Mouse (Mus musculus): ENCODE results near the gene Gad1.

Gene Gad1

DNA sequence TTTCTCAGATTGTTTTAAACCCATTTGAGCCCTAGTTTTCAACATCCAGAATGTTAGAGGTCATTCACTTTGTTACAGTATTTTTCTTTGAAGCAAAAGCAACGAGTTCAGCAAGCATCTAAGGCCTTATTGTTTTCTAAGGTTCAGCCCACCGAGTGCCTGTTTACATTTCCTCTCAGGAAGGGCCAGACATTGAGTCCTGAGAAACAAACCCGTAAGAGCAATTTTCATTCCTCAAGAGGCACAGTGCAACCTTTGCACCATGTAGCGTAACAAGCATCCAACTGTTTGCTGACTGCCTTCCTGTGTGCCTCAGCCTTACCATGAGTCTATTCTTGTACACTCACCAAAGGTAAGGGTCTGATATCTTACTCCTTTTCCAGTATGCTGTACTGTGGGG, at the start of gene Gad1:
Gene Gad1 (plus strand): TSS at position 301 of the 400 bp plus-strand sequence.
- no peak for DNase-seq (ENCODE audit: low spot score)

DNA sequence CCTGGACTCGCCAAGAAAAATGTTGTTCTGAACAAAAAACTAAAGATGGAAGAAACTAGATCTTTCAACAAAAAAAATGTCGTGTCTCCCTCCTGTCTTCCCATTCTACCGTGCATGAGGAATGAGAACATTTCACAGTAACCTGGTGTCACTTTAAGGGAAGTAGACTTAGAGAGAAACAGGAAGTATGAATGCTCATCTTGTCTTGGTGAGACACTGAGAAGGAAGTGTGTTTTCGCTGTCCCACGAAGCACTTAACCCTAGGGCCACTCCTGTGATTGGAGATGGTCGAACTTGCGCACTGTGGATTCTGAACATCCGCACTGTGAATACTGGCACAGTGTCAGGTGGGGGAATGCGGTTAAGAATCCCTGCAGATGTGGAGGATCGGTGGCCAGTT, 49.4 kb upstream of the Gad1 start:
- no peak for DNase-seq (ENCODE audit: low spot score)

DNA sequence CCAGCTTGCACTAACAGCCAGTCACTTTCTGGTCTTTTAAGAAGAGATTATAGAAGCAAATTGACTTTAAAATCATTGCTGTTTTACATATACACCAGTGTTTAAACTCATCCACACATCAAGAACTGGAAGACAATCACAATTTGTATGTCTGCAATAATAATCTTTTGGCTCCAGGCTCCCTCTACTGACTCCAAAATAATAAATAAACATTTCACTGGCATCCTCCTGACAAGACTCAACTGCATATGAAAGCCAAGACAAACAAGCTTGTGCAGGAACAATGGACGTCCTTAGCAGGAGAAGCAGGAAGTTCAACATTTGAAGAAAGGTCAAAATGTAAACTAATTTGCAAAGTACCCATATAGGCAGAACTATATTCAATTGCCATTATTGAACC, 47.6 kb upstream of the Gad1 start:
- DNase-seq (ENCODE audit: low spot score), result no peak

DNA sequence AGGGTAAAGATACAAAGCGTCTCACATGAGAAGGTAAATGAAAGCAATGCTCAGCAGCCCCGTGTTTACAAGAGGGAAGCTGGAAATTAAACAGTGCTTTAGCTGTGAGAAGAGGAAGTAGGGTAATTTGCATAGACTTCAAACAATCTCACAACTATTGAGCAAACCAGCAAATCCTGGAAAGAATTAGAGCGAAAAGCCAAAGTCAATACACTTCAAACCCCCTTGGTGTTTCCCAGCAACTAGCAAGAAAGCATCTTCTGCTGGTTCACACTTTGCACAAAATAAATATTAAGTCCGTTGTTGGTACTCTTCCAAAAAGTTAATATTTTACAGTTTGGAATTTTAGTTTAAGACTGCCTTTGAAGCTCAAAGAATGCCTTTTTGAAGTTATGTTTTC, 47.0 kb upstream of the Gad1 start:
- no peak for DNase-seq (ENCODE audit: low spot score)

DNA sequence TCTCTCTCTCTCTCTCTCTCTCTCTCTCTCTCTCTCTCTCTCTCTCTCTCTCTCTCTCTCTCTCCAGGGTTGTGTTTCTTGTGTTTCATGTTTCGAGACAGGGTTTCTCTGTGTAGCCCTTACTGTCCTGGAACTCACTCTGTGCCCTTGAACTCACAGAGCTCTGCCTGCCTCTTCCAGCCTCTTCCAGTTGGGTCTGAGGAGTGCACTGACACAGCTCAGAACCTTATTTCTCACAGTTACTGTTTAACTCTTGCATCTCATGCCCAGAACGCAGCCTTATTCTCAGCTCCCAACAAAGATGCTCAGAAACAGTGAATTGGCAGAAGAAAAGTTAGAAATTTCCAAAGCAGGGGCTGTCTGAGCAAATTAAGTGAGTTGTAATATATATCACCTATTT, 46.5 kb upstream of the Gad1 start:
- DNase-seq (ENCODE audit: low spot score), result no peak

DNA sequence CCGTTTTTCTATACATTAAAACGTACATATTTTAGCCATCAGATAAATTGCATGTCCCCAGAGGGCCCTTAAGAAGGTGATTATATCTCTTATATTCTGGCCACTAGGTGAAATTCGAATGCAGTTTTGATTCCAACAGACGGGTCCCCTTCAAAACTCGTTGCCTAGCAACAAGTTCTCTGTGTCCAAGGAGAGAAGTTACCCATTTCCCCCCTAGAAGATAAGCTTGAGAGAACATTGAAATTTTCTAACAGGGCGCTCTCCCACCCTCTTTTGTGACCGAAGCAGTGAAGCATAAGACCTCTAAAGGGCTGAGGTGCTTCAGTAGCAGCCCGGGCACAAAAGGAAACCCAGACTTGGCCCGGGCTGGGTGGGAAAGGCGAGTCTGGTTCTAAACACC, 44.4 kb upstream of the Gad1 start, which contains the start of gene Erich2:
Gene Erich2 (plus strand): TSS at position 324 of the 400 bp plus-strand sequence.
- DNase-seq (ENCODE audit: low spot score), result no peak

DNA sequence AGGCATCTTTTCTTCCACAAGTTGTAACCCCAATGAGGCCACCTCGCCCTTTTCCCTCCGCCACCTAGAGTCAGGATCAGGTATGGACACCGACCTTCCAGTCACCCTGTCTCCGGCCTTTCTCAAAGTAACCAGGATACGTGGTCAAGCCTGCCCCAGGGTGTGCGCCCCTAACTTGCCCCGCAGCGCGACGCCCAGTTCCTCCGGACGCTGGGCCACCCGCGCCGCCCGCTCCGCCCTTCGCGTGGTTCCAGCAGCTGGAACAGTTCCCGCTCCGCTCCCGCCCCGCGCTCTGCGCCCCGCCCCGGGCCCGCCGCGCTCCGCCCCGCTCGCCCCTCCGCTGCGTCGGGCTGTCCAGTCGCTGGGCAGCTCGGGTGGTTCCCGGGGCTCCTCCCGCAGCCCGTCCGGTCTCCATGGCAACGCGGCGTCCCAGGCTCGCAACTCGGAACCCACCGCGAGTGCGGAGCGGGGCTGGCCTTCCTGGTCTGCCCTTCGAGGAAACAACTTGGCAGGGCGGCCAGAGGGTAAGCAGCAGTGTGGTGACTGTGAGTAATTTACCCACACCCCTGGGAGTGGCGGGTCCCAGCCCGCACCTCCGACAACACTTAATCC, 43.7 kb upstream of the Gad1 start:
- DNase-seq (ENCODE audit: low spot score), result peak; percentile 87

DNA sequence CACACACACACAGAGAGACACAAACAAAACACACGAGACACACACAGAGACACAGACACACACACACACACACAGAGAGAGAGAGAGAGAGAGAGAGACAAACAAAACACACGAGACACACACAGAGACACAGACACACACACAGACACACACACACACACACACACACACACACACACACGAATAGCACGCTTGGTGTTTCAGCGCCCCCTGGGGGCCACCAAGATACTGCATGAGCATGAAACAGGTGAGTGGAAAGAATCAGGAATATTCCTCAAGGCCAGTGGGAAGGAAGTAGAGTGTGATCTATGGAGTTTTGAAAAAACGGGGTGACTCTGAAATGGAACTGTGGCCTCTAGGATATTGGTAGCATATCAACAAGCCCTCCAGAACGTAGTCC, 14.6 kb upstream of the Gad1 start:
- DNase-seq (ENCODE audit: low spot score), result peak; percentile 81

DNA sequence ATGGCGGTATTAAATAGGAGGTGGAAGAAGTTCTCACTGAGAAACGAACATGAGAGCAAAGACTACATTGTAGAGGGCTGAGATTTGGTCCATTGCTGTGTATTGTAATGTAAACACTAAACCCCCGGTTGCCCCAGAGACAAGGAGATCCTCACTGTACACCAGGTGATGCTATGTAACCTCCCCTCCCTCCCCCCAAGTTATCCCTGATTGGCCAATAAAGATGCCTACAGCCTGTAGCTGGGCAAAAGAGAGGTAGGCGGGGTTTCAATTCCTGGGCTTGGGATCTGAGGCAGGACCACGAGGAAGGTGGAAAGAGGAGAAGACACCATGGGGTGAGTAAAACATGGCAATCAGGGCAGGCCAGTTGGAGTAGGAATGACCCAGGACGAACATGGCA, 2.2 kb upstream of the Gad1 start:
- no peak for DNase-seq (ENCODE audit: low spot score)

DNA sequence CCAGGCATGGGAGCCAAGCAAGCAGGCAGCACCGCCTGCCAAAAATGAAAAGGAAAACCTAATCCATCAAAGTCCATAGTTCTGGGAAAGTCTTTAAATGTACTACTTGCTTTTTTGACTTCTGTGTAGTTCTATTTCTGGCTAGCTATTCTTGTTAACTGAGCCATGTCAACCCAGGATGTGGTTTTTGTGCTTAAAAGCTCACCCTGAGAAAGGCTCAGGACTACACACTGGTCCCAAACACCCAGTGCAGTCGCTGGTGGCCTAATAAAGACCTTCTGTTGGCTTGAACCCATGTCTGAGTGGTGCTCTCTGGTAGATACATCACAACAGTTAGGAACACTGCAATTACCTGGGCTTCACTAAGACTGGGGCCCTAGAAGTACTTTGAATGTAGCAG, 1.4 kb upstream of the Gad1 start:
- no peak for DNase-seq (ENCODE audit: low spot score)

DNA sequence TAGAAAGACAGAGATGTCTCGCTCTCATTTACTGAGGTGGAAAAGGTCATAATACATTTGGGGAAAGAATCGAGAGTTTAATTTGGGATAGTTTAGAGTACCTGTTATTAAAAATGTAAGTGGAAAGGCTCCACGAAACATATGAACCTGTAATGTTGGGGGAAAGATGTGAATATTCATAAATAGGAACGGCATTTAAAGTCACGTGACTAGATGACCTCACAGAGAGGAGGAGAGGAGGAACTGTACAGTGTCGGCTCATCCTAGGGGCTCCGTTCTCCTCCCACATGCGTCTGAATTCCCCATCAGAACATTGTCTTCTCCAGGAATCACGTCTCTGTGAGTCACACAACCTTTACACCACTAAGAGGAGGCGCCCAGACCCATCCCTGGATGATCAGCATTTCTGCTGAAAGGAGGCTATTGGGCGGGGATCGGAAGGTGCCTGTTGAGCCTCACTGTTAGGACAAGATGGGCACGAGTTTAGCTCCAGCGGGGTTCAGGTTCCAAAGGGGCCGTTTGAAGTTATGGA, 739 bp upstream of the Gad1 start:
- DNase-seq (ENCODE audit: low spot score), result no peak

DNA sequence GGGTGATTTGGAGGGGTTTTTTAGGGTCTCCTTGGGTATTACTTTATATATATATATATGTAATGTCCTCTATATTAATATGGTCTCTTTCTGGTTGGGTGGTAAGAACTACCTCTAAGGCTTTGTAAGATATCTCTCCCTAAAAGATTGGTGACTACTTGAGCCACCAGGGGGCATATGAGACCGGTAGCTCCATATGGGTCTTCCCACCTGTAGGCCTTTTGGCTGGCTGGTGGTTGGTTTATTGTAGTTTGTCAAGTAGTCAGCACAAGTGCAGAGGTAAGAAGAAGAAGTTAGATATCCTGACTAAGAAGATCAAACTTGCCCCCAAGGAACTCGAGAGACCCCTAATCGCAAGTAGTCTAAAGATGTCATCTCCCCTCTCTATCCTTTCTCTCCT, 954 bp downstream of the Gad1 start:
- DNase-seq (ENCODE audit: low spot score), result no peak

DNA sequence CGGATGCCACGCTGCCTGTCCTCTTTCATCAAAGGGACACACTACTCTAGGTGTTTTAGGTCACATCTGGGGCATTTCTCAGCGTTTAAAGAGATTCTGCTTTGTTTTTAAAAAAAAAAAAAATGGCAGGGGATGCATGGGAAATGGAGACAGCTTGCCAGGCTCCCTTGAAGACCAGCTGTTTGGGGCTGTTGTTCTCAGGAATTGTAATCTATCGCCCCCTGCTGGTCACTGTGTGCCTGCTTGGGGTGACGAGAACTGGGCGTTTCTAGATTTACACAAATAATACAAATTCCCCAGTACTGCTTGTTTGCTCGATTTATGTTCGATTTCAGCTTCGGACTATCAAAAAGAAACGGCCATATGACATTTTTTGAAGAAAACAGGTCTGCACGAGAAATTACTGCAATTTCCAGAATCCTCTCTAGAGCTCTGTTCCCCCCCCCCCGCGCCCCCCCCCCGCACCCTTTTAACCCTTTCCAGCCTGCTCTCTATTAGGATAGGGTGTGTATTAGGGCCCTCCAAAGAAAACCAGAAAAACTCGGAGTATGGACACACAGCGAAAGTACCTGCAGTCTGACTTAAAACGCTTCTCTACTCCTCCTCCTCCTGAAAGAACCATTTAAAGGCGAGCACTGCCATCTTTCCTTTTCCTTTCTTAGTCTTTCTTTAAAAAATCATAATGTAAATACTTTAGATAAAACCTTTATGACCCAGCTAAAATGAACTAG, 5.4 kb downstream of the Gad1 start:
- peak; percentile 85 for DNase-seq (ENCODE audit: low spot score)

DNA sequence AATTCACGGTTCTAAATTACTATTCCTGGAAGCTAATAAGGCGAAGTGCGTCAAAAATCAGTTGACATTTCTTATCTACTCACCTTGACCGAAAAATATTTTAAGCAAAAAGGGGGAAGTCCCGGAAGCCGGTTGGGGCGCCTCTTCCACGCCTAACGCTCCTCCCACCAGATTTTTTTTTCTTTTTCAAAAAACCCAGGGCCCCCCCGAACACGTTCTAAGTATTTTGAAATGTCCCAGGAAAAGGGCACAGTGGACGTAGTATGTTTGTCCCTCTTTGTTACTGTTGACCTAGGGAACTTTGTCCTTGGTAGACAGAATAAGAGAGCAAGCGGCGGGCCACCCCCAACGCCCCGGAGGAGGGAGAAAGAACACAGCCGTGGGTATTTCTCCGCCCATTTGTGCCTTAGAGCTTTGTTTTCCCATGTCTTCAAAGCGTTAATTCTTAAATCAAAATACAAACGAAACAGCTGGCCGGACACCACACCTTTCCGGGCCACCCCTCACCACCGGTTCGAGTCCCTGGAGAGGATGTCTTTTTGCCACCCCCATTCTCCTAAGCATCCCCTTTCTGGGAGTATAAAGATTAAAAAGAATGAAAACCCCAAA, 6.1 kb downstream of the Gad1 start:
- no peak for DNase-seq (ENCODE audit: low spot score)

DNA sequence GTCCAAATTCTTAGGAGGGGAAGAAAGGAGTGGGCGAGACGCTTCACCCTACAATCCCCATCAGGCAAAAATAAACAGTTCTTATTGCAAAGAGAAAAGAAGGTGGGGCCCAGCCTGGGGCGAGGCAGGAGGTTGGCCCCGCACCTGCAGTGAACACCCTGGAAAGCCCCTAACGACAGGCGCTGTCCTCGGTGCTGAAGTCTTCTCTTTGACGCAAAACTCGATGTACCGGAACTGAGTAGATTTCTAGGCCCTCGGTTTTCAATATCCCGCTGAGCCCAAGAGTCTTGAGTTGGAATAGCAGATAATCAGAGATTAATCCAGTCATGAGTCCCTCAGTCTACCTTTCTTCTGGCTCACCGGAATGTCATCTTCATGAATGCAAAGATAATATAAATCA, 6.6 kb downstream of the Gad1 start:
- peak; percentile 85 for DNase-seq (ENCODE audit: low spot score)

DNA sequence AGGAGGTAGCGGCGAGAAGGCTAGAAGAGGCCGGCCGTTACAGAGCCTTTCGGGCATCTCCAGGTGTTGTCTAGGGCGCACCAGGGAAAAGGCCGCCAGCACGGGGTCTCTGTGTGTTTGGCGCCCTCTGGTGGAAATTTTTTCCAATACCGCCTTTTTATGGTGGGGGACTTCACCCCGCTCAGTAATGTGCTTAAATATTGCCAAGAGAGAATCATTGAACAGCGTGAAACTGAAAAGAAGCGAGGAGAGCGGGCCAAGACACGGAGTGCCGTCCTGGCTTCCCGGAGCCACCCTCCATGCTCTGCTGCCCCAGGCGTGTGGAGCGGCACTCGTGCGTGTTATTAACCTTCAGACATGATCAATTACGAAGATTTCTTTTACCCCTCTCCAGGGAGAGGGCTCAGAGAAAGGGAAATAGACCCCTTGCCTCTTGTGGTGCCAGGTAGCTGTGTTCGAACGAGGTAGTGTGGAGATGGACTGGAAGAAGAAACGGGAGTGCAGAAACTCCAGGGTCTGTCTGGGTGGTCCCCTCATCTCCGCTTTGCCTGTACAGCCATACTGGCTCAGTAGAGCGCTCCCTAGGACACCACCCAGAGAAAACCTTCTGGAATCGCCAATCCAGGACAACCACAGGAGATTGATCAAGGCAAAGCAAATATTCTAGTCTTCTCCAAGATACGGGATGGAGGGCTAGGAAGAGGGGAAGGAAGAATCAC, 8.4 kb downstream of the Gad1 start:
- DNase-seq (ENCODE audit: low spot score), result peak; percentile 71

DNA sequence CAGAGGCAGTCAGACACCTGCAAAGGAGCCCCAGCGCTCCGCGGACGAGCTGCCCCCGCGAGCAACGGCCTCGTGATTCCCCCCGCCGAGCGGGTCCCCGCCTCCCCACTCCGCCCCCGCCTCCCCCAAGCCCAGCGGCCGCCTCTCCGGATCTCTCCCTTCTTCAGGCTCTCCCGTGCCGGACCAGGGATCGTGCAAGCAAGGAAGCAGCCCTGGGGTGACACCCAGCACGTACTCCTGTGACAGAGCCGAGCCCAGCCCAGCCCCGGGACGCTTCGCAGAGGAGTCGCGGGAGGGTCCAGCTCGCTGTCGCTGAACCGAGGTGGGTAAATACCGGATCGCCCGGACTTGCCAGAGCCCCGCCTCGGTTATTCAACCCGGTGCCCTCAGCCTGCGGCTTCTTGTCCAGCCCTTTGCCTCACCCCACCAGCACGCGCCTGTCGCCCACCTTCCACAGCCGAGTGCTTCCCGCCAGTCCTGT, 9.2 kb downstream of the Gad1 start:
- DNase-seq (ENCODE audit: low spot score), result no peak

DNA sequence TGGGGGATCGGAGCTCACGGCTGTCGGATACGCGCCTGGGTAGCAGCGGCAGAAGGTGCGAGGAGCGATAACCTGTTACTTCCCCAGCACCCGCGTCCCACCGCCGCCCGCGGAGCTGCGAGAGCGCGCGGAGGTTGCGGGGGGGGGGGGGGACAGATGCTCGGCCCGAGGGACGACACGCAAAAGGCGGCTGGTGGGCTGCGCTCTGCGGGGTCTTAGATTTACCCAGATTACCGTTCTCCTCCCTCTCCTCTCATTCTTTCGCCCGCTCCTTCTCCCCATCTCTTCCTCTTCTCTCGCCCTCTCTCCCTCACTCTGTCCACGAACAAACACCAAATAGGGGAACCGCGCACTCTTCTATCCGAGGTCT, 9.7 kb downstream of the Gad1 start:
- DNase-seq (ENCODE audit: low spot score), result no peak

DNA sequence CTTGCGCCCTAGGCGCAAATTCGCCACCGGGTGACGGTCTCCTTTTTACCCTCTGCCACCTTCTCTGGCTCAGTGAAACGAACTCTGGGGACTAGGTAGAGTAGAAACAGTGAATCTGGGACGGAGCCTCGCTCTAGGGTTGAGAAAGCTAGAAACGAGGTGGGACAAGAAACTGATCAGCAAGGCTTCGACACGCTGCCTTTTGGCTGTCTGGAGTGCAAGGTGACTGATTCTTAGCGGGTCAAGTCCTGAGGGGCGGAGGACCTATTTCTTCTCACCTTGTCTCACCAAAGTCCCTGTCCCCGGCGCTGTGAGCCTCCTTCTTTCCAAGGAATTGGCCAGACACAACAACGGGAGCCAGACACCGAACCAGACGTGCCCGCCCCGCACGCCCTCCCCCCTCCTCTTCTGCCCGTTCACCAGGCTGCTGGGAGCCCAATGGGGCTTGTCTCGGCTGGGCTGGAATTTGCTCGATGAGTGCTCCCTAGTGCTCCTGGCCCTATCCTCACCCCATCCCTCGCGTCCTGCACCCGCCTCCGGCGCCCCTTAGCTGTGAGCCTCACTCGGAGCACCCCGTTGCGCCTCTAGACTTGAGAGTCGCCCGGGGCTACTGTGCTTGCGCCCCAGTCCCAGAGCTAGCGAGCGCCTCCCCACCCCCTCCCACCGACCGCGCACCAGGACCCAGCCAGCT, 10.3 kb downstream of the Gad1 start:
- no peak for DNase-seq (ENCODE audit: low spot score)

DNA sequence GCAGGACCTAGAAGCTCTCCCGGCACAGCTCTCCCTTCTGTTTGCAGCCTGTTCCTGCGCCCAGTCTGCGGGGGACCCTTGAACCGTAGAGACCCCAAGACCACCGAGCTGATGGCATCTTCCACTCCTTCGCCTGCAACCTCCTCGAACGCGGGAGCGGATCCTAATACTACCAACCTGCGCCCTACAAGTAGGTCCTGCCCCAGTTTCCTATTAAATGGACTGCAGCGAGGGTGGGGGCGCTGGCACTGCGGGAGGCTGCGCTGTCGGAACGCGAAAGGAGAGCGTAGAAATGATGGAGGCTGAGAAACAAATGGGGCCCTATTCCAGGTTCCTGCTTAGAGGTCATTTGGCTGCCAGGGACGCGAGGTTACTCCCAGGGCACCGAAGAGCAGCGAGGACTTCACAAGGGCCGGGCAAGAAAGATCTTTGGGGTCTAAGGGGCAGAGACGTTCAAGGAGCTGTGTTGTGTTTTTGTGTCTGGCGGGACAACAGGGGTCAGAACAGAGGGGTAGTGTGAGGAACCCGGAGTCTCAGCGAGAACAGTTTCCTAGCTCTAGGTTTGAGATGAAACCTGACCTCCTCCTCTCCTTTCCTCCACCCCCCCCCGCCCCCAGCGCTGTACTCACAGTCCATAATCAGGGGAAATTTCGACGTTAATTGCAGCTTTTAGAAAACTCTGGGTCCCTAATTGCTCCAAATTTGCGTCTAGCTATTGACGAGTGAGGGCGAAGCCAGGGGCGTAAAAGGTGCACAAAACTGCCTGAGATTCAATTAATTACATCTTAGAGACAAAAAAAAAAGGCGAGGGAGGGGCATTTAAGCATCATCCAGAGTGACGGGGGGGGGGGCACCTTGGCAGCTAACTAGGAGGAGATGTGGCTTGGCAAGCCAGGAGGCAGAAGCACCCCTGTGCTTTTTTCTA, 11.1 kb downstream of the Gad1 start:
- no peak for DNase-seq (ENCODE audit: low spot score)

All from testis, postnatal 10 days (tissue).